Mouse (Mus musculus) ES-E14 (cell line): ENCODE measurements around the gene Gm4881. TPM values are rescaled to one million over a fixed set of nuclear protein-coding genes. Genes with fewer than 3 reads are reported as not detected.

ENCODE experiments used
- DNase-seq: peaks from one replicate; pipeline ENCODE4 v3.0.0-alpha.2; 2013; ENCODE audit warnings: low read depth, low spot score
- H3K27ac ChIP-seq: 2 replicates; pipeline ENCODE4 v1.5.1; 2012; ENCODE audit warnings: low read depth, mild to moderate bottlenecking, low read length, moderate library complexity, mixed read lengths; ENCODE audit not compliant: poor library complexity, insufficient read depth, severe bottlenecking
- H3K36me3 ChIP-seq: 2 replicates; pipeline ENCODE4 v1.6.1; 2012; ENCODE audit warnings: mild to moderate bottlenecking, low read length, moderate library complexity, mixed read lengths; ENCODE audit not compliant: control insufficient read depth, poor library complexity, insufficient read depth, severe bottlenecking
- H3K4me1 ChIP-seq, 2 experiments: fragments of 150-350 bp in 1 of 2; sonication (generic) in 1 of 2; 2 replicates each; pipeline ENCODE4 v1.6.1; 2012; ENCODE audit warnings: low read length in 2 of 2, mild to moderate bottlenecking in 1 of 2, mixed read lengths in 1 of 2; ENCODE audit not compliant: control insufficient read depth in 2 of 2, insufficient read depth in 2 of 2, poor library complexity in 1 of 2
- H3K4me3 ChIP-seq, 2 experiments: fragments of 150-350 bp in 1 of 2; sonication (generic) in 1 of 2; 2 replicates each; pipeline ENCODE4 v1.5.1; 2012; ENCODE audit warnings: low read length in 2 of 2, low read depth in 1 of 2, mild to moderate bottlenecking in 1 of 2, mixed read lengths in 1 of 2; ENCODE audit not compliant: insufficient read depth in 1 of 2, poor library complexity in 1 of 2, severe bottlenecking in 1 of 2
- H3K9ac ChIP-seq: 2 replicates; pipeline ENCODE4 v1.6.1; 2012; ENCODE audit warnings: low read depth, mild to moderate bottlenecking, low read length, mixed read lengths; ENCODE audit not compliant: poor library complexity, insufficient read depth, severe bottlenecking
- H3K9me3 ChIP-seq: fragments of 150-350 bp; sonication (generic); 2 replicates; pipeline ENCODE4 v1.6.1; 2012; ENCODE audit warnings: low read depth, mild to moderate bottlenecking, low read length; ENCODE audit not compliant: control insufficient read depth, insufficient read depth
- CHD2 ChIP-seq: IDR thresholded peaks from 2 replicates; pipeline ENCODE4 v1.6.1; 2014; ENCODE audit warnings: mild to moderate bottlenecking, low read depth, low read length, inconsistent platforms
- HCFC1 ChIP-seq: IDR thresholded peaks from 2 replicates; pipeline ENCODE4 v1.6.1; 2012; ENCODE audit warnings: low read length, inconsistent platforms, borderline replicate concordance; ENCODE audit not compliant: insufficient read depth
- MAFK ChIP-seq: IDR thresholded peaks from 2 replicates; pipeline ENCODE4 v1.6.1; 2014; ENCODE audit warnings: mild to moderate bottlenecking, low read depth, low read length, inconsistent platforms; ENCODE audit not compliant: insufficient read depth
- ZC3H11A ChIP-seq: IDR thresholded peaks from 2 replicates; pipeline ENCODE4 v1.6.1; 2012; ENCODE audit warnings: low read depth, mild to moderate bottlenecking, inconsistent platforms, low read length, borderline replicate concordance
- ZNF384 ChIP-seq: IDR thresholded peaks from 2 replicates; pipeline ENCODE4 v1.6.1; 2012; ENCODE audit warnings: low read depth, low read length, inconsistent platforms
- in situ Hi-C, 2 experiments: fragments of 600-800 bp; cut with MboI; formaldehyde crosslinking; loops; one replicate each; pipeline ENCODE4 v1.15.1; 2025; ENCODE audit warnings: low sequenced_read_pairs in 2 of 2, inconsistent platforms in 1 of 2; ENCODE audit not compliant: unreplicated experiment in 2 of 2
- total RNA-seq: library from RNA; depleted of rRNA; stranded (reverse); fragments of 300-350 nt; gene quantifications from 2 replicates; pipeline ENCODE4 v1.2.3, GENCODE M21; 2012

The Gm4881 gene
- total RNA-seq, 1 experiment = not detected

DNA sequence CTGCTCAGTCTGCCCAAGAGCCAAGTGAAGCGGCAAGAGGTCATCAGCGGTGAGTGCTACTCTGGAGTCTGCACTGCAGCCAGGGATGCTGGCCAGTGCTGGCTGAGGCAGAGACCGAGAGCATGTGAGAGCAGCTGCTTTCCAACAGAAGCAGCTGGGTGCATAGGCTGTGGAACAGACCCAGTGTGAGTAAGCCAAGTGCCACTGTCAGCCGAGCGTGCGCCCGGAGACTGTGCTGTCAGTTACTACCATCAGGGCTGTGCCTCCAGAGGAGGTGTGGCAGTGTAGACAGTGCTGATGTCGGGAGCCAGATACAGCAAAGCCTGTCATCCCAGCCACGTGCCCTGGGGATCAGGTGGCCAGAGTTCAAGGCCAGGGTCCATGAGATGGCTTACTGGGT is 24.6 kb downstream of the Gm4881 start:
- no peak for TF ChIP-seq ZC3H11A
- no peak for TF ChIP-seq MAFK
- TF ChIP-seq CHD2 = no peak
- TF ChIP-seq HCFC1 = no peak
- TF ChIP-seq ZNF384 = no peak
- in situ Hi-C loops = no loop called here
- DNase-seq = no peak
- Histone ChIP-seq H3K4me3 (no peak overlapping the region), H3K4me1 (peaks cover 0 to 18% of the 10 kb centered on the region in 2 experiments; a peak in 1 of 4 replicates), H3K9ac (no peak overlapping the region), H3K9me3 (no peaks in the 10 kb centered on the region), H3K36me3 (peaks cover 56% of the 10 kb centered on the region), H3K27ac (no peak overlapping the region)

DNA sequence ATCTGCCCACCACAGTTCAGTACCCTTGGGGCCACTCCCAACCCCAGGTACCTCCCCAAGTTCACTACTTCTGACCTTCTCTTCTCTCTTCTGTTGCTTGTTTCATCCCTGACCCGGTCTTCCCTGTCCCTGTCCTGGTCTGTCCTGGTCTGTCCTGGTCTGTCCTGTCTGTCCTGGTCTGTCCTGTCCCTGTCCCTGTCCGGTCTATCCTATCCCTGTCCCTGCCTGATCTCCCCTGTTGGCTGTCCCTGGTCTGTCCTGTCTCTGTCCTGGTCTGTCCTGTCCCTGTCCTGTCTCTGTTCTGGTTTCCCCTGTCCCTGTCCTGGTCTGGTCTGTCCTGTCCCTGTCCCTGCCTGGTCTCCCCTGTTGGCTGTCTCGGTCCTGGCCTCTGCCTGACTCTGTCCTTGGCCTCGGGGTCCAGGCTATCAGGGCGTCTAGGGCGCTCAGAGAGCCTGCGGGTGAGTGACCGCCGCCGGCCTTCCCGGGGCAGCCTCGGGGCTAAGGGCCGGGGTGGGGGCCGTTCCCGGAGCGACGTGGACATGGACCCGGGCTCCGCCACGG is 25.5 kb downstream of the Gm4881 start:
- no peak overlapping the region for H3K4me3 ChIP-seq
- TF ChIP-seq CHD2 = no peak
- TF ChIP-seq ZC3H11A = no peak
- no peak for TF ChIP-seq HCFC1
- TF ChIP-seq ZNF384 = no peak
- TF ChIP-seq MAFK = no peak
- DNase-seq = no peak
- peaks cover 0 to 18% of the 10 kb centered on the region in 2 experiments; a peak in 1 of 4 replicates for H3K4me1 ChIP-seq
- in situ Hi-C loops = no loop called here
- no peak overlapping the region for H3K27ac ChIP-seq
- H3K9ac ChIP-seq = no peak overlapping the region
- peaks cover 49% of the 10 kb centered on the region for H3K36me3 ChIP-seq
- no peaks in the 10 kb centered on the region for H3K9me3 ChIP-seq

- TF ChIP-seq CHD2 (no peak), HCFC1 (no peak), ZNF384 (no peak), MAFK (no peak), ZC3H11A (no peak)
- Histone ChIP-seq H3K27ac (no peak overlapping the region), H3K9ac (no peak overlapping the region), H3K4me3 (no peak overlapping the region), H3K4me1 (peaks cover 0 to 10% of the 10 kb centered on the region in 2 experiments; a peak in 1 of 4 replicates), H3K36me3 (peaks cover 42% of the 10 kb centered on the region), H3K9me3 (no peaks in the 10 kb centered on the region)
- no peak for DNase-seq
- in situ Hi-C loops = no loop called here
These were observed 31.8 kb downstream of the Gm4881 start for GRCm38 (mm10) chr7:24912480-24912879.

DNA sequence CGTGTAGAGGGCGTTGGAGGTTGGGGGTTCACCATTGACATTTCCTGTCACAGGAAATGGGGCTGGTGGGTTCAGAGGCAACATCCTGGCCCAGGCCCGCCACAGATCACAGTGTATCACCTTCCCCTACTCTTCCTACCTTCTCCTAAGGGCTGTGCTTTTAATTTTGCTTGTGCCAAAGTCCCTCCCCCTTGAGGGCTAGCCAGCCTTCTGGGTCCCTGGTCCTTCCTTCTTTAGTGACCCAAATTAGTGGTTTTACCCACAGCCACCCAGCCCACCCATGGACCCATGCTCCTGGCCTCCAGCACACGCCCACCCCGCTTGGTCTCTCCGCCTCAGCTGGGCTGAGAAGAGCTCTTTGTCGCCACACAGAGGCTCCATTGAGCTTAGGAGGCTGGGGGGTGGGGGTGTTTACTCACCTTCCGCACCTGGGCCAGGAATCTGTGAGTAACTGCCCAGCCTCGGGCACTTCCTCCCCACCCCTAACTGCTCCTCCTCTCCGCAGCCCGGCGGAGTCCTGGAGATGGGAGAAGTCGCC is 37.0 kb downstream of the Gm4881 start:
- TF ChIP-seq ZNF384 (no peak), CHD2 (no peak), MAFK (no peak), HCFC1 (no peak), ZC3H11A (no peak)
- in situ Hi-C loops = no loop called here
- peaks cover 1 to 19% of the 10 kb centered on the region in 2 experiments for H3K4me1 ChIP-seq
- H3K9me3 ChIP-seq = no peaks in the 10 kb centered on the region
- peak overlapping the region; percentile 45 for H3K27ac ChIP-seq
- peak overlapping the region; percentile 7 to 52; a peak in 3 of 4 replicates for H3K4me3 ChIP-seq
- H3K36me3 ChIP-seq = peaks cover 23% of the 10 kb centered on the region; the same call in 1 of the 2 replicates
- H3K9ac ChIP-seq = peak overlapping the region; percentile 58
- no peak for DNase-seq

DNA sequence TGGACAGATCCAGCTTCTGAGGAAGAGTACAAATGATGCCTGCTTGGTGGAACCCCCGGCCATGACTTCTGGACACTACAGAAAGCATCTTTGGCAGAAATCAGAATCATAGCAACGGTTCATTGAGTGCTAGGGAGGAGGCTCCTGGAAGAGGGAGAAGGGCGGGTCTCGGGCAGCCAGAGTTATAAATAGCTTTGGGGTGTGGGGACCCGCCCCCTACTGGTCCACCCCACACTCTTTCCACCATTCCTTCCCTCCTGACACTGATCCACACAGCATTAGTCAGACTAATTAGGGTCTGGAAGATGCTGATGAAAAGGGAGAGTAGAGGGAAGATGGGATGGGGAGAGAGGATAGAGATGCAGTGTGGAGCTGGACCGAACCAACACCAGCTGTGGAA is 37.7 kb downstream of the Gm4881 start:
- H3K4me1 ChIP-seq = peaks cover 1 to 23% of the 10 kb centered on the region in 2 experiments
- H3K9me3 ChIP-seq = no peaks in the 10 kb centered on the region
- H3K4me3 ChIP-seq = peak overlapping the region in 1 of 2 experiments; percentile 29; a peak in 1 of 4 replicates
- TF ChIP-seq HCFC1 (no peak), ZC3H11A (no peak), MAFK (no peak), CHD2 (no peak)
- no peak overlapping the region for H3K9ac ChIP-seq
- in situ Hi-C loops = no loop called here
- H3K27ac ChIP-seq = peak overlapping the region; percentile 45
- H3K36me3 ChIP-seq = peaks cover 19% of the 10 kb centered on the region; the same call in 1 of the 2 replicates
- DNase-seq = no peak
